Comparison of ENCODE assay signal across 8 mouse cellular contexts in genomic region chrX:48409611-48410387, GRCm38 (mm10). TPM values are rescaled to one million over a fixed set of nuclear protein-coding genes. Genes with fewer than 3 reads are reported as not detected.
DNase-seq lines count a peak whose midpoint lies in the region; ATAC-seq lines count a peak whose summit lies in the region.

No protein-coding gene starts in this region.

- H3K4me1 ChIP-seq in megakaryocyte, embryonic 14.5 days = peaks cover 46% of the 10 kb centered on the region

- H3K4me3 ChIP-seq in megakaryocyte, embryonic 14.5 days (replicated peaks) = peak overlapping the region; percentile 91

- DNase-seq in adrenal gland, adult (ENCODE audit: inconsistent age in 2 of 2, low spot score in 1 of 2) = peak; percentile 85 to 95
- peak; percentile 85 for DNase-seq in embryo, embryonic 10 days (ENCODE audit: low spot score)
- peak; percentile 89 for DNase-seq in gastrocnemius, postnatal 14 days
- peak; percentile 27 to 79 for DNase-seq in left cerebral cortex, adult 9 months (ENCODE audit: low spot score in 2 of 2)
- peak; percentile 78 to 83 for DNase-seq in right cerebral cortex, adult 2 months (ENCODE audit: low spot score in 2 of 2)
- DNase-seq in urinary bladder, postnatal 10 days (ENCODE audit: low spot score) = peak; percentile 58

- intact Hi-C loops in gastrocnemius, postnatal 14 days (cut with DNase I; ENCODE audit: low total_unique reads) = loop anchor here (10.0 kb wide), 1 partner anchor 125 kb away; no protein-coding TSS in a partner anchor

- peak; percentile 83 for ATAC-seq in inflammation-experienced regulatory T-cells, adult 6 months

- H3K36me3 ChIP-seq in megakaryocyte, embryonic 14.5 days (replicated peaks; ENCODE audit: low read length) = peaks cover 58% of the 10 kb centered on the region

- no peaks in the 10 kb centered on the region for H3K9me3 ChIP-seq in megakaryocyte, embryonic 14.5 days

- peaks cover 20% of the 10 kb centered on the region for H3K27me3 ChIP-seq in megakaryocyte, embryonic 14.5 days (replicated peaks)

RNA-seq across cellular contexts. Expression of gene Elf4, which starts 53.1 kb away (rescaled TPM):
- 1 to 10 TPM; 3.9 to 4.7 TPM for total RNA-seq in gastrocnemius, postnatal 14 days (2021)
- polyA plus RNA-seq in inflammation-experienced regulatory T-cells, adult 6 months (2017; shearing (Covaris generic)) = 10 to 100 TPM; 26.8 to 32.6 (median 28.2) TPM
- 2.6 and 3.5 TPM in 2 replicates for polyA plus RNA-seq in megakaryocyte, embryonic 14.5 days (2012; ENCODE audit: insufficient read depth, low replicate concordance)

Comparison
In these comparisons a context has a peak if more than half of its experiments do, and no peak if none do; other contexts are left out.
1. Peak in every context shown above with its lines: DNase-seq, ATAC-seq and H3K4me3 ChIP-seq.